Mouse (Mus musculus) embryonic stem cell, embryonic (primary cell): Measurements from ENCODE around the gene Kcnk10.
"Not testable (repeated sequence)": the region's sequence is repeated elsewhere in the genome, so short reads cannot be mapped to it uniquely, and the experiment has no call there.

Experiments used
- CTCF ChIA-PET, 4 experiments: fragments of 300-600 bp in 2 of 4; fragments of 350-600 bp in 2 of 4; sonication (Branson Sonifier 250); formaldehyde crosslinking; loops; one replicate each; lab custom pipeline; 2022; ENCODE audit warnings: inconsistent platforms in 2 of 4; lab: Charles Lee
- POLR2A ChIA-PET, 4 experiments: fragments of 300-600 bp in 2 of 4; fragments of 350-600 bp in 2 of 4; sonication (Branson Sonifier 250); formaldehyde crosslinking; loops; one replicate each; lab custom pipeline; 2022; ENCODE audit warnings: antibody characterized with exemption in 4 of 4, inconsistent platforms in 1 of 4; lab: Charles Lee

Gene Kcnk10

GRCm38 (mm10) chr12:98577861-98578360 lies at the start of gene Kcnk10:
Gene Kcnk10, minus strand, starts transcription at chr12:98578310.
- CTCF ChIA-PET, result interaction anchor here in 1 of 4 experiments (0.8 kb wide), 1 partner anchor 167 kb away, joined by 3 read pairs; no protein-coding TSS in a partner anchor
- POLR2A ChIA-PET, result interaction anchor here in 2 of 4 experiments (0.6 to 1.4 kb wide), 3 partner anchors 13 to 422 kb away, joined by 3 to 5 read pairs (median 3); no protein-coding TSS in a partner anchor

GRCm38 (mm10) chr12:98627392-98628259 lies 49.5 kb upstream of the Kcnk10 start, which contains the start of gene Spata7:
Gene Spata7, plus strand, starts transcription at chr12:98628157.
- POLR2A ChIA-PET, result interaction anchor here in 3 of 4 experiments (0.5 to 2.4 kb wide), 14 partner anchors 11 to 368 kb away, joined by 3 to 8 read pairs (median 4); partner anchors contain the start of gene Galc (in 3 of the 3)
- CTCF ChIA-PET, result interaction anchor here in 3 of 4 experiments (0.6 to 1.2 kb wide), 9 partner anchors 18 to 601 kb away, joined by 3 to 5 read pairs (median 3); no protein-coding TSS in a partner anchor

- POLR2A ChIA-PET, result interaction anchor here in 1 of 4 experiments (0.6 kb wide), 1 partner anchor 483 kb away, joined by 3 read pairs; no protein-coding TSS in a partner anchor
- CTCF ChIA-PET, result not testable (repeated sequence)
Observed at GRCm38 (mm10) chr12:98623266-98623665, 45.2 kb upstream of the Kcnk10 start.

- POLR2A ChIA-PET, result interaction anchor here in 1 of 4 experiments (1.1 kb wide), 1 partner anchor 22 kb away, joined by 4 read pairs; no protein-coding TSS in a partner anchor
- CTCF ChIA-PET, result interaction anchor here in 2 of 4 experiments (0.7 to 1.5 kb wide), 2 partner anchors 35 to 161 kb away, joined by 3 to 4 read pairs; no protein-coding TSS in a partner anchor
Observed at GRCm38 (mm10) chr12:98620922-98621321, 42.8 kb upstream of the Kcnk10 start.

- POLR2A ChIA-PET, result interaction anchor here in 1 of 4 experiments (1.1 kb wide), 1 partner anchor 10 kb away, joined by 3 read pairs; no protein-coding TSS in a partner anchor
- CTCF ChIA-PET, result interaction anchor here in 1 of 4 experiments (1.0 kb wide), 1 partner anchor 25 kb away, joined by 3 read pairs; no protein-coding TSS in a partner anchor
Observed at GRCm38 (mm10) chr12:98619496-98619895, 41.4 kb upstream of the Kcnk10 start.

GRCm38 (mm10) chr12:98615746-98616145 lies 37.6 kb upstream of the Kcnk10 start:
- CTCF ChIA-PET, result no interaction called here
- POLR2A ChIA-PET, result no interaction called here

- POLR2A ChIA-PET, result interaction anchor here in 1 of 4 experiments (0.9 to 1.3 kb wide), 2 partner anchors 15 kb away, joined by 3 read pairs; no protein-coding TSS in a partner anchor
- CTCF ChIA-PET, result no interaction called here
Observed at GRCm38 (mm10) chr12:98614910-98615508, 36.9 kb upstream of the Kcnk10 start.

- POLR2A ChIA-PET, result no interaction called here
Observed at GRCm38 (mm10) chr12:98610341-98610740, 32.2 kb upstream of the Kcnk10 start.

GRCm38 (mm10) chr12:98606595-98607290 lies 28.6 kb upstream of the Kcnk10 start:
- CTCF ChIA-PET, result interaction anchor here in 1 of 4 experiments (1.1 kb wide), 1 partner anchor 21 kb away, joined by 3 read pairs; no protein-coding TSS in a partner anchor
- POLR2A ChIA-PET, result no interaction called here

More at GRCm38 (mm10) chr12:98610341-98610740, 32.2 kb upstream of the Kcnk10 start:
- CTCF ChIA-PET, result interaction anchor here in 1 of 4 experiments (0.5 kb wide), 1 partner anchor 9 kb away, joined by 4 read pairs; no protein-coding TSS in a partner anchor

- ChIA-PET POLR2A (no interaction called here), CTCF (no interaction called here)
Observed at GRCm38 (mm10) chr12:98605264-98605663, 27.2 kb upstream of the Kcnk10 start.

- ChIA-PET POLR2A (interaction anchor here in 1 of 4 experiments (0.5 to 1.0 kb wide), 2 partner anchors 16 to 1083 kb away, joined by 3 to 4 read pairs; no protein-coding TSS in a partner anchor), CTCF (interaction anchor here in 1 of 4 experiments (0.6 to 1.4 kb wide), 2 partner anchors 17 to 93 kb away, joined by 3 to 5 read pairs; no protein-coding TSS in a partner anchor)
Observed at GRCm38 (mm10) chr12:98602114-98602513, 24.0 kb upstream of the Kcnk10 start.

- POLR2A ChIA-PET, result interaction anchor here in 1 of 4 experiments (1.6 kb wide), 1 partner anchor 14 kb away, joined by 3 read pairs; no protein-coding TSS in a partner anchor
- CTCF ChIA-PET, result interaction anchor here in 1 of 4 experiments (0.7 kb wide), 1 partner anchor 10 kb away, joined by 4 read pairs; no protein-coding TSS in a partner anchor
Observed at GRCm38 (mm10) chr12:98600861-98601260, 22.8 kb upstream of the Kcnk10 start.

GRCm38 (mm10) chr12:98591016-98591415 lies 12.9 kb upstream of the Kcnk10 start:
- ChIA-PET POLR2A (interaction anchor here in 1 of 4 experiments (0.6 to 1.8 kb wide), 4 partner anchors 13 to 38 kb away, joined by 3 to 5 read pairs (median 4); no protein-coding TSS in a partner anchor), CTCF (interaction anchor here in 1 of 4 experiments (0.9 kb wide), 1 partner anchor 131 kb away, joined by 3 read pairs; no protein-coding TSS in a partner anchor)

GRCm38 (mm10) chr12:98588573-98588972 lies 10.5 kb upstream of the Kcnk10 start:
- ChIA-PET CTCF (no interaction called here), POLR2A (interaction anchor here in 1 of 4 experiments (1.1 kb wide), 1 partner anchor 16 kb away, joined by 5 read pairs; no protein-coding TSS in a partner anchor)

GRCm38 (mm10) chr12:98585302-98585701 lies 7.2 kb upstream of the Kcnk10 start:
- ChIA-PET CTCF (interaction anchor here (0.5 to 1.1 kb wide), 15 partner anchors 10 to 700 kb away, joined by 3 to 7 read pairs (median 3); partner anchors contain the start of genes Ptpn21 (in 1 of the 4) and Spata7 (in 1 of the 4)), POLR2A (no interaction called here)

GRCm38 (mm10) chr12:98575942-98576550 lies 2.1 kb downstream of the Kcnk10 start:
- POLR2A ChIA-PET, result interaction anchor here in 1 of 4 experiments (0.6 to 1.3 kb wide), 3 partner anchors 12 to 129 kb away, joined by 3 to 6 read pairs (median 4); no protein-coding TSS in a partner anchor
- CTCF ChIA-PET, result interaction anchor here in 2 of 4 experiments (1.2 to 1.8 kb wide), 2 partner anchors 9 to 116 kb away, joined by 3 to 5 read pairs; no protein-coding TSS in a partner anchor
